Mouse (Mus musculus) urinary bladder, postnatal 25 days (tissue): ENCODE data around the gene Elovl6.

Source experiments
- DNase-seq: peaks from one replicate; pipeline ENCODE4 v3.0.0; 2022; ENCODE audit warnings: low spot score

The Elovl6 gene

GRCm38 (mm10) chr3:129647312-129647711, 115.2 kb downstream of the Elovl6 start:
- DNase-seq: no peak

- DNase-seq: no peak
These were observed 116.4 kb downstream of the Elovl6 start for GRCm38 (mm10) chr3:129648598-129648997.

- no peak for DNase-seq
These were observed 117.6 kb downstream of the Elovl6 start for GRCm38 (mm10) chr3:129649586-129650292.

DNA sequence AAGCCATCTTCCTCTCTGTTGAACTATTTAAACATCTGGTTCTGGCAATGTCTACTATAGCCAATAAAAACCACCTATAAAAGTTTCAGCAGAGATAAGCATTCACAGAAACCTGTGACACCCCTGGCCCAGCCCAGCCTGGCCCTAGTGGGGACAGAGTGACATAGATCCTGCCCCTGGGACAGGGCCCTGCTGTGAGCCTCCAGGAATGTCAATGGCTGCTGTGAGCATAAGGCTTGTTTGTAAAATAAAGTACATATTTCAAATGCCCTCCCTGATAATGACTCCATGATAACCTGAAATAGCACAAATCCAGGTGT, 118.1 kb downstream of the Elovl6 start:
- no peak for DNase-seq

DNA sequence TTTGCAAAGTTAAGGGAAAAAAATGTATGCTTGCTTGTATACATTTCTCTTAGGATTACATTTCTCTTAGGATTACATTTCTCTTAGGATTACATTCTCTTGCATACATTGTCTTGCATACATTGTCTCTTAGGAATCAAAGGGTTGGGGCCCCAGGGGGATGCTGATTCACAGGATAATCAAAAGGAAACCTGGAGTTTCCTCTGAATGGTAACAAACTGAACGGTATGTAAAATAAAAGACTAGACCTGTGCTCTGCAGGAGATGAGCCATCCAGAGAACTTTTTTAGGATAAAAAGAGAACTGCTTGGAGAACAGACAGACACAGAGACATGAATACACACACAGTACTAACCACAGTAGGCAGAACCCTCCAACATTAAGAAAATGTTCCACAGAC, 118.8 kb downstream of the Elovl6 start:
- no peak for DNase-seq

- DNase-seq: no peak
These were observed 119.6 kb downstream of the Elovl6 start for GRCm38 (mm10) chr3:129651765-129652164.

GRCm38 (mm10) chr3:129652476-129652875, 120.3 kb downstream of the Elovl6 start:
- DNase-seq: no peak

DNA sequence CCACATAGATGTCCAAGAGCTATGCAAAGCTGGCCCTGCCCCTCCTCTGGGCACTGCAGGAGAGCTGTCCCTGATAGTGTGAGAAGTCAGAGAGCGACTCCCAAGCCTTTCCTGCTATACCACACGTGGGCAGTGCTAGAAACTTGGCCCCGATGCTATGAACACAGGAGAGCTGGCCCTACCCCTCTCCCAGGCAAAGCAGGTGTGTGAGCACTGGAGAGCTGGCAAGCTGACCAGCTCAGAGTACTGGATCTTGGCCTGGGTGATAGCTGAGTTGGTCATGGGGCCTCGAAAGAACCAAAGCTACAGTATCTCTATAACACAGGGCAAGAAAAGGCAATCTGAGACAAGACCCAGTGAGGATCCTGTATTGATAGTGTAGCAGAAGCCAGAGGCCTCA, 124.4 kb downstream of the Elovl6 start:
- DNase-seq: no peak

GRCm38 (mm10) chr3:129657222-129657621, 125.1 kb downstream of the Elovl6 start:
- DNase-seq: no peak

DNA sequence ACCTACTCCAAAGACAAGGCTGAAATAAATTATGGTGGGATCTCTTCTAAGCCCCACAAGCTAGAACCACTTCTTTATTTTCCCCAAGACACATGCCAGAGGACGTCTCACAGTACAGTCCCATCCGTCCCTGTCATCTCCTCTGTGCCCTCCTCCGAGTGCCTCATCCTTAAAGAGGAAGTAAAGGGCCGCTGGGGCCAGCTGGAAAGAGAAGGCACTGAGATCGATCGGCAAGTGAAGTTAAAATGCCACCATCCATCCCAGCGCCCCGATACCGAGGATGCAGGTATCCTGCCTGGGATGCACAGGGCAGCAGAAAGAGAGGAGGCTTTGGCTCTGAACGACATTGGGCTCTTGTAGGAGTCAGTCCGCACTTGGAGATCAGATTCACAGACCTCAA, 125.6 kb downstream of the Elovl6 start:
- no peak for DNase-seq

DNA sequence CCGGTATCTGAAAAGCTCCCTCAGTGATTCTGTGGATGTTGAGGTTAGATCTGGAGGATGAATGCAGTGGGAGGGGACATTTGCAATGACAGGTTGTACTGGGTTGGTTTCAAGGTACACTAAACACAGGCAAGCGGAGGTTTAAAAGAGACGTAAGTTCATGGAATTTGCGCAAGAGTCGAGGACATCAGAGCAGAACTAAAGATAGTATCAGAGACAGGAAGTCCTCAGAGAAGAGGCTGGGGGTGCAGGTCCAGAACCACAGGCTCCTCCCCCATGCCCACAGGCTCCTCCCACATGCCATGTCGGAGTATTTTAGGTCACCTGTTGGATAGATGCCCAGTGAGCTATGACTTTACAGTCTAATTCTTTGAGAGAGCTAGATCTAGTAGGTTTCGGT, 126.6 kb downstream of the Elovl6 start:
- no peak for DNase-seq

DNA sequence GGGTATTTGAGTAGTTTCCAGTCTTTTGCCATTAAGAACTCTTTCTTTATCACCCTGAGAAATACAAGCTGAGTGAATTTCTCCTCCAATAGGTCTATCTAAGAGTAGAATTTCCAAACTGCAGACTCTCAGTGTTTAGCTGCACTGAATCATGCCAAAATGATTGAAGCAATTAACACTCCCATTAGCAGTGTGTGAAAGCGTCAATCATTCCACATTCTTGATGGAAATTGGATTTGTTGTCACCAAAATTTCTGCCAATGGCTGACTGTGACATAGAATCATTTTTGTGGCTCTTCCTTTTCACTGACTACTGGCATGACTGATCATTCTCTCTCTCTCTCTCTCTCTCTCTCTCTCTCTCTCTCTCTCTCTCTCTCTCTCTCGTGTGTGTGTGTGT, 131.8 kb downstream of the Elovl6 start:
- no peak for DNase-seq

- DNase-seq: no peak
These were observed 143.8 kb downstream of the Elovl6 start for GRCm38 (mm10) chr3:129675923-129676322.

DNA sequence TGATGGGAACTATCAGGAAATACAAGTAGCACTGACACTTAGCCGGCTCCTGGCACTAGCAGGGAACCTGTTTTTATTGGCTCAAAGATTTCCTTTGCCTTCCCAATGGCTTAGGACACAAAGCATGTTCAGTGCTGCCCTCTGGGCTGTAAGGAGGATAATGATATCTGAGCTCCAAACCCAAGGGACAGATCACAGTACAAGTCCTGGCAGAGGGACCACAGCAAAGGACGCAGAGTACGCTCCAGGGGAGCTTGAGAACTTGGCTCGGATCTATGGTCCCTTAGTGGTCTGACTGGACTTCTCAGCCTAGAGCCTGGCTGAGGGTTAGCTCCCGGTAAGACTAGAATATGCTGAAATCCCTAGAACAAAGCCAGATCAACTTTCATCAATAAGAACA, 148.1 kb downstream of the Elovl6 start:
- DNase-seq: no peak

GRCm38 (mm10) chr3:129681841-129682240, 149.7 kb downstream of the Elovl6 start:
- DNase-seq: no peak

- DNase-seq: no peak
These were observed 150.2 kb downstream of the Elovl6 start for GRCm38 (mm10) chr3:129682389-129682788.

DNA sequence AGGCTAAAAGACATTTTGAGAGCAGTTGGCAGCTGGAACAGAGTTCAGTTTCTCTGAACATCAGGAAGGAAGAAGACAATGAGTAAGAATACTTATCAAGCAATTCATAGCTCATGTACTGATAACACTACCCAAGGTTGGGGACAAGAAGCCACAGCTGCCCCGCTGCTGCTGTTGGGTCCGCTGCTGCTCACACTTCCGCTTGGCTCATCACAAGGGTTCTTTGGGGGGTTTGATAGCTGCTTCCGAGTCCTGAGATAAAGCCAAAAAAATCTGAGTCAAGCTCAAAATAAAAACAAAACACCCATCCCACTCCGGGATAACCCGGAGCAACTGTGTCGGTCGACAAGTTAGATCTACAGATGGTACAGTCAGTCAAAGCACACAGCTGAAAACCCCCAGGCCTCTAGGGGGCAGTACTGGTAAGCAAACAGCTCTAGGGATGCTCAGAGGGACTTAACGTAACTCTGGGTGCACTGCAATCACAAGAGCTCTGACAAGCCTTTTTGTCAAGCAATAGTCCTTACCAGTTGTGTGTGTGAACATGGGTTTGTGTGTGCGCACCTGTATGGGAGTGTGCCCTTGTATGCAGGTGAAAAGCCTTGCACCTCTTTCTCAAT, 151.0 kb downstream of the Elovl6 start:
- no peak for DNase-seq

DNA sequence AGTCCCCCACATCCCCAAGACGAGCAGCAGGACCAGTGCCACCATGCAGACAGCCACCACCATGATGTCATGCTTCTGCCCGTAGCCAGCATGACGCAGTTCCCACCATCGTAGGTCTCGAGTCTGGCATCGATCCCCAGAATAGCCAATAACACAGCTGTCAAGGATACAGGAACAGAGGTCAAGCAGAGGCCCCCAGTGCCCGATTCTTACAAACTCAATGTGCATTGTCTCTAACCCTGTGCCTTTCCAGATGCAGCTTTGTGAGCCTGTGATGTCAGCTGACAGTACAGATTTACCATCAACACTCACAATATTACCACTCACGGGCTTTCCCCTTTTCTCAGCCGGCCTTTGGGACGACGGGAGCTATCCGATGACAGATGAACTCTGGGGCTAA, 154.0 kb downstream of the Elovl6 start:
- DNase-seq: no peak

DNA sequence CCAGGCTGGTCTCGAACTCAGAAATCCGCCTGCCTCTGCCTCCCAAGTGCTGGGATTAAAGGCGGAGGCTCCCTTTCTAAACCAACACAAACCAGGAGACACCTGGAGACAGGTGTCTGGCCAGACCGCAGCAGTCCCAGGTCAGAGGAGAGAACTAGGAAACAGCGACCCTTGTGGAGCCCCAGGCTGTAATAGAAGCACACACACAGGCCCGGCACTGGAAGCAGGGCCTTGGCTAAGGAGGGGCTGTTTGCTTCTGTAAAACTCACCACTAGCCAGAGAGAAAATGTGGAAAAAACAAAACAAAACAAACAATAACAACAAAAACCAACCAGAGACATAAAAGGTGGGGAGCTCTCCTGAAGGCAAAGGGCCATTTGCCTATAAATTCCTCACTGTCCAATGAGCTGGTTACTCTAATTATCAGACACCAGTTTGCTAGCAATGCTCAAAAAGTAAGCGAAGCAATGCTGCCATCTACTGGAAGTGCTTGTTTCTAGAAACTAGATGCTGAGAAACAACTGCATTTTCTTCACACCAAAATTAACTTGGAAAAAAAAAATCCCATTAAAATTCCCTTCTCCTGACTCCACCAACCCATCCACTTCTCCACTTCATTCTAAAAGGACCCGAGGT, 154.7 kb downstream of the Elovl6 start:
- peak; percentile 51 for DNase-seq

DNA sequence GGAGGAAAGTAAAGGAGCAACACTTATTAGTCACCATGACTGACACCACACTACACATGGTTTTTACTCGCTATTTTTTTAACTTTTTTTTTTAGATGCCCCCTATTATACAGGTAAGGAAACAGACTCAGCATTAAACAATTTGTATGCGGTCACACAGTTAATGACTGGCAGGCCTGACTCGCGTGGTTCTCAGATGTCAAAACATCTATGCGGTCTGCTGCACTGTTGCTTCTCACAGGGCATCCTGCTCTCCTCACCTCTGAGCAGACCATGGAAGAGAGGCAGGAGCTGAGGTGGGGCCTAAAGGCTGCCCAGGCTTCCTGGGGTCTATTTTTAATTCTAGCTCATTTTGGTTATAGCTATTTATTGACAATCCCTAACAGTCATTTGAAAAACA, 155.3 kb downstream of the Elovl6 start:
- no peak for DNase-seq
